Mouse (Mus musculus) liver, postnatal 0 days (tissue): ENCODE measurements around the gene Dus1l. TPM values are rescaled to one million over a fixed set of nuclear protein-coding genes. Genes with fewer than 3 reads are reported as not detected.
"Not testable (repeated sequence)": the region's sequence is repeated elsewhere in the genome, so short reads cannot be mapped to it uniquely, and the experiment has no call there.

Experiments used
- ATAC-seq: fragments of 200-750 bp; cut with Nextera tagmentation; 2 replicates; pipeline ENCODE4 v1.8.0; 2017; ENCODE audit warnings: mild to moderate bottlenecking, moderate library complexity
- DNase-seq: peaks from one replicate; pipeline ENCODE4 v3.0.0-alpha.2; 2016
- H3K27ac ChIP-seq: fragments of 300-500 bp; sonication (generic); 2 replicates; pipeline ENCODE4 v1.5.1; 2014; ENCODE audit warnings: antibody characterized with exemption, moderate library complexity, mild to moderate bottlenecking, low read depth
- H3K27me3 ChIP-seq: fragments of 300-500 bp; sonication (generic); 2 replicates; pipeline ENCODE4 v1.6.1; 2014; ENCODE audit warnings: low read length, control low read depth, mixed read lengths; ENCODE audit not compliant: insufficient read depth
- H3K36me3 ChIP-seq: fragments of 300-500 bp; sonication (generic); replicated peaks from 2 replicates; pipeline ENCODE4 v1.6.1; 2014; ENCODE audit warnings: mild to moderate bottlenecking, control low read depth, low read length, moderate library complexity, mixed read lengths; ENCODE audit not compliant: insufficient read depth
- H3K4me1 ChIP-seq: fragments of 300-500 bp; sonication (generic); 2 replicates; pipeline ENCODE4 v1.6.1; 2014; ENCODE audit warnings: antibody characterized with exemption, mild to moderate bottlenecking, control low read depth; ENCODE audit not compliant: insufficient read depth
- H3K4me2 ChIP-seq: fragments of 300-500 bp; sonication (generic); 2 replicates; pipeline ENCODE4 v1.6.1; 2014; ENCODE audit warnings: low read depth, mild to moderate bottlenecking, low read length, moderate library complexity, mixed read lengths
- H3K4me3 ChIP-seq: fragments of 300-500 bp; sonication (generic); 2 replicates; pipeline ENCODE4 v1.5.1; 2014; ENCODE audit warnings: low read depth, low read length
- H3K9ac ChIP-seq: fragments of 300-500 bp; sonication (generic); replicated peaks from 2 replicates; pipeline ENCODE4 v1.6.1; 2014; ENCODE audit warnings: mild to moderate bottlenecking, moderate library complexity
- H3K9me3 ChIP-seq: fragments of 300-500 bp; sonication (generic); 2 replicates; pipeline ENCODE4 v1.6.1; 2016; ENCODE audit warnings: mild to moderate bottlenecking, control low read depth, low read length, mixed read lengths
- CTCF ChIP-seq: sonication (generic); IDR thresholded peaks from 2 replicates; pipeline ENCODE4 v1.5.1; 2016; ENCODE audit warnings: antibody characterized with exemption, low read depth
- EP300 ChIP-seq: IDR thresholded peaks from 2 replicates; pipeline ENCODE4 v1.6.1; 2016; ENCODE audit warnings: antibody characterized with exemption, low read depth, mild to moderate bottlenecking
- WGBS: fragments of 180-500 bp; shearing (Covaris S2); extraction: QIAGEN DNeasy Blood & Tissue Kit; methylation state at CpG from one replicate; pipeline ENCODE4 v1.1.7; 2014; ENCODE audit not compliant: insufficient replicate concordance; 5-methylcytosine and 5-hydroxymethylcytosine counted together
- polyA plus RNA-seq: library from polyadenylated mRNA; unstranded; fragments of >200 nt; fragmentation: Nextera tagmentation; extraction: Ambion mirVana; gene quantifications from 2 replicates; pipeline ENCODE4 v1.2.1, GENCODE M21; 2015

The Dus1l gene
- polyA plus RNA-seq, 1 experiment from 2014 or later = 46.8 TPM

- ATAC-seq (peak; percentile 4; the same call in 1 of the 2 replicates), DNase-seq (no peak)
- H3K4me3 ChIP-seq = peak overlapping the region; percentile 90
- no peaks in the 10 kb centered on the region for H3K27me3 ChIP-seq
- peak overlapping the region; percentile 77 for H3K27ac ChIP-seq
- no peaks in the 10 kb centered on the region for H3K9me3 ChIP-seq
- peak overlapping the region; percentile 88 for H3K9ac ChIP-seq
- H3K4me1 ChIP-seq = peaks cover 19% of the 10 kb centered on the region
- H3K36me3 ChIP-seq = peaks cover 17% of the 10 kb centered on the region
- TF ChIP-seq CTCF (no peak), EP300 (no peak)
- 3% methylated on average over 41 of the region's 42 CpGs for WGBS
- H3K4me2 ChIP-seq = peak overlapping the region; percentile 100
Observed at GRCm38 (mm10) chr11:120783426-120784063, 12.7 kb downstream of the Dus1l start.

- peaks cover 19% of the 10 kb centered on the region for H3K4me1 ChIP-seq
- ATAC-seq, H3K27ac ChIP-seq, H3K4me3 ChIP-seq, H3K9ac ChIP-seq, H3K4me2 ChIP-seq, DNase-seq, H3K36me3 ChIP-seq, H3K9me3 ChIP-seq, H3K27me3 ChIP-seq: not testable (repeated sequence)
- WGBS = 88% methylated on average over 6 of the region's 6 CpGs
Observed at GRCm38 (mm10) chr11:120781361-120781760, 14.8 kb downstream of the Dus1l start.

DNA sequence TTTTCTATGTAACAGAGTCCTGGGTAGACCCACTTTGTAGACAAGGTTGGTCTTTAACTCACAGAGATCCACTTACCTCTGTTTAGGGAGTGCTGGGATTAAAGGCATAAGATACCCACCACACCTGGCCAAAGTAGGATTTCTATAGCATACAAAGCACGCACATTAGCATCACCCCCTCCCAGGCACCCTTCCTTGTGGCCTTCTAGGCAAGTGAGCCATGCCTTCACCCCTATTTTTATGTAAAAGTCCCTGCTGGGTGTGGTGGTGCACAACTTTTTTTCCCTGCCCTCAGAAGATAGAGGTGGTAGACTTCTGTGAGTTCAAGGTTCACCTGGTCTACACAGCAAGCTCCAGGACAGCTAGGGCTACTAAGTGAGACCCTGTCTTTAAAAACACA lies 16.3 kb downstream of the Dus1l start:
- Histone ChIP-seq H3K9ac (no peak overlapping the region), H3K36me3 (no peaks in the 10 kb centered on the region), H3K4me3 (no peak overlapping the region), H3K9me3 (no peaks in the 10 kb centered on the region), H3K27ac (no peak overlapping the region), H3K27me3 (no peaks in the 10 kb centered on the region), H3K4me1 (peaks cover 10% of the 10 kb centered on the region), H3K4me2 (no peak overlapping the region)
- DNase-seq (no peak), ATAC-seq (no peak)
- WGBS = 83% methylated on average over 1 of the region's 1 CpGs
- TF ChIP-seq CTCF (no peak), EP300 (no peak)

GRCm38 (mm10) chr11:120777123-120777522 lies 19.1 kb downstream of the Dus1l start:
- Histone ChIP-seq H3K36me3 (no peaks in the 10 kb centered on the region), H3K27ac (no peak overlapping the region), H3K4me2 (no peak overlapping the region), H3K4me3 (no peak overlapping the region), H3K27me3 (no peaks in the 10 kb centered on the region), H3K4me1 (no peaks in the 10 kb centered on the region), H3K9ac (no peak overlapping the region), H3K9me3 (no peaks in the 10 kb centered on the region)
- WGBS = 40% methylated on average over 6 of the region's 6 CpGs
- TF ChIP-seq CTCF = no peak
- TF ChIP-seq EP300 = no peak
- no peak for DNase-seq
- ATAC-seq = no peak

- no peaks in the 10 kb centered on the region for H3K27me3 ChIP-seq
- H3K27ac ChIP-seq = no peak overlapping the region
- no peak overlapping the region for H3K4me2 ChIP-seq
- H3K4me3 ChIP-seq = no peak overlapping the region
- peak; percentile 100 for TF ChIP-seq CTCF
- TF ChIP-seq EP300 = no peak
- H3K9ac ChIP-seq = no peak overlapping the region
- H3K36me3 ChIP-seq = no peaks in the 10 kb centered on the region
- peak; percentile 92 for ATAC-seq
- H3K4me1 ChIP-seq = no peaks in the 10 kb centered on the region
- DNase-seq = peak; percentile 95
- WGBS = 23% methylated on average over 15 of the region's 15 CpGs
- no peaks in the 10 kb centered on the region for H3K9me3 ChIP-seq
Observed at GRCm38 (mm10) chr11:120775774-120776469, 20.3 kb downstream of the Dus1l start.

DNA sequence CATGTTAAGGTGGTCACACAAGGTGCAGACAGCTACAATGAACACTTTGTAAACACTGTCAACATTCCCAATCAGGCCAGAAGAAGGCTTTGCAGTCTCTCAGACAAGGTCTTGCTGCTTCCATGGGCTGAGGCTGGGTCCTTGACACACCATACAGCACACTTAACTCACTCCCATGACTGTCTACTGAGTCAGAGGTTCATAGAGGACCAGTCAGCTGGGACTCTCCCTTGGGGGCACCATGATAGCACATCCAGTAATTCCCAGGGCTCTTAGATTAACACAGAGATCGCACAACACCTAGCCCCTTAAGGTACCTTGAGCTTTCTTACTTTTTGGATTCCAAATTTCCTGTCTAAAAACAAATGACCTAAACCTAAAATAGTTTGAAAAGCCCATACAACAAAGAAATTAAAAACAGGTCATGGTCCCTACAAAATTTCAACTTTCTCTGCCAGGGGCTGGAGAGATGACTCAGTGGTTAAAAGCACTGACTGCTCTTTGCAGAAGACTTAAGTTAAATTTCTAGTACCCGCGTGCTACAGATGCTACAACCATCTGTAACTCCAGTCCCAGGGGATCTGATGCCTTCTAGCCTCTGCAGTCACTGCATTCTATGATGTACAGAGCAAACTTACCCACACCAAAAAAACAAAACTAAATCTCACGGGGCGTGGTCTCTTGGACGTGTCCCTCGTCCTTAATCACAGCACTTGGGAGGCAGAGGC lies 22.6 kb downstream of the Dus1l start:
- no peak for TF ChIP-seq CTCF
- no peak for TF ChIP-seq EP300
- Histone ChIP-seq H3K4me2 (no peak overlapping the region), H3K27me3 (no peaks in the 10 kb centered on the region), H3K4me1 (no peaks in the 10 kb centered on the region), H3K36me3 (no peaks in the 10 kb centered on the region), H3K4me3 (no peak overlapping the region), H3K27ac (no peak overlapping the region), H3K9me3 (no peaks in the 10 kb centered on the region), H3K9ac (no peak overlapping the region)
- ATAC-seq = no peak
- DNase-seq = no peak
- WGBS = 84% methylated on average over 7 of the region's 7 CpGs
